Mouse (Mus musculus) testis, adult 2 months (tissue): ENCODE measurements around the gene Gm5431. TPM values are rescaled to one million over a fixed set of nuclear protein-coding genes. Genes with fewer than 3 reads are reported as not detected.
"Not testable (repeated sequence)": the region's sequence is repeated elsewhere in the genome, so short reads cannot be mapped to it uniquely, and the experiment has no call there.

ENCODE experiments used
- H3K27ac ChIP-seq: fragments of 200-500 bp; 2 replicates; pipeline ENCODE4 v1.5.1; 2012; ENCODE audit warnings: low read depth, low read length; ENCODE audit not compliant: control insufficient read depth, insufficient read depth
- H3K27me3 ChIP-seq: fragments of 200-500 bp; 2 replicates; pipeline ENCODE4 v1.6.1; 2012; ENCODE audit warnings: mild to moderate bottlenecking, low read length, moderate library complexity; ENCODE audit not compliant: control insufficient read depth, insufficient read depth
- H3K36me3 ChIP-seq: fragments of 200-500 bp; 2 replicates; pipeline ENCODE4 v1.6.1; 2012; ENCODE audit warnings: mild to moderate bottlenecking, low read length; ENCODE audit not compliant: control insufficient read depth, insufficient read depth
- H3K4me1 ChIP-seq: fragments of 200-500 bp; 2 replicates; pipeline ENCODE4 v1.6.1; 2012; ENCODE audit warnings: low read length; ENCODE audit not compliant: control insufficient read depth, insufficient read depth
- H3K4me3 ChIP-seq: fragments of 200-500 bp; 2 replicates; pipeline ENCODE4 v1.5.1; 2012; ENCODE audit warnings: low read depth, mild to moderate bottlenecking, low read length, moderate library complexity, mixed read lengths; ENCODE audit not compliant: control insufficient read depth
- CTCF ChIP-seq: fragments of 200-500 bp; IDR thresholded peaks from 2 replicates; pipeline ENCODE4 v1.5.1; 2012; ENCODE audit warnings: low read depth, mild to moderate bottlenecking, inconsistent platforms, low read length, moderate library complexity; ENCODE audit not compliant: control insufficient read depth, insufficient read depth, insufficient replicate concordance
- POLR2A ChIP-seq: fragments of 200-500 bp; IDR thresholded peaks from 2 replicates; pipeline ENCODE4 v1.6.1; 2012; ENCODE audit warnings: low read depth, mild to moderate bottlenecking, inconsistent platforms, low read length, moderate library complexity; ENCODE audit not compliant: control insufficient read depth
- polyA plus RNA-seq: library from polyadenylated mRNA; depleted of rRNA; stranded (reverse); fragments of >200 nt; gene quantifications from 2 replicates; pipeline ENCODE4 v1.2.3, GENCODE M21; 2012; rRNA removed

Gm5431 gene
- polyA plus RNA-seq, result 0.02 and 0.05 TPM in 2 replicates

DNA sequence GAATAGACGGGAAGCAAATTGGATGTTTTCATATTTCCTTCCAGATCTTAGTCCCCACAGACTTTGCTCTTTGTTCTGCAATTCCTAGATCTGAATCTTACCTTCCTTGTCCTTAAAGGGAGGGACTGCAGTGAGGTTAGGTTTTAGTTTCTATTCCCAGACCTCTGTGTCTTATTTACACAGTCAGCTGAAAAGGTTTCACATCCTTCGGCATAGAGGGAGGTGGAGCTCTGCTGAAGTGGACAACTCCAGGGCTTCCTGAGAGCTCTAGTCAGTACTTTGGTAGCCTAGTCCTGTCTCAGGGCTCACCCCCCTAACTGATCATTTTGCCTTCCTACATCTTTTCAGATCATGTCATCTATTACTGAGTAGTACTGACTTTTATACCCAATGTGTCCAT lies at the start of gene Gm5431:
Gene Gm5431 (minus strand): TSS at position 194 of the 400 bp plus-strand sequence.
- TF ChIP-seq CTCF (no peak), POLR2A (no peak)
- Histone ChIP-seq H3K4me1 (no peaks in the 10 kb centered on the region), H3K27me3 (no peaks in the 10 kb centered on the region), H3K36me3 (no peaks in the 10 kb centered on the region), H3K27ac (no peak within 1 kb of the TSS), H3K4me3 (no peak within 1 kb of the TSS)

DNA sequence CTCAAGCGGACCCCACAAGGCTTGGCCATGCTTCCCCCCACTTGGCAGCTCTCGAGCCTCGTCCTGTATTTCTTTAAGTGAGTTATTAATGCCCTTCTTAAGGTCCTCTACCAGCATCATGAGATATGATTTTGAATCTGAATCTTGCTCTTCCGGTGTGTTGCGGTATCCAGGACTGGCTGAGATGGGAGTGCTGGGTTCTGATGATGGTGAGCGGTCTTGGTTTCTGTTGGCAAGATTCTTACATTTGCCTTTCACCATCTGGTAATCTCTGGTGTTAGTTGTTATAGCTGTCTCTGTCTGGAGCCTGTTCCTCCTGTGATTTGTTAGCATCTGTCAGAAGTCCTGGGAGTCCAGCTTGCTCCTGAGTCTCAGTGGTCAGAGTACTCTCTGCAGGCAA lies 44.1 kb upstream of the Gm5431 start, which contains the start of gene Psme2b:
Gene Psme2b (minus strand): TSS at position 101 of the 400 bp plus-strand sequence.
- not testable (repeated sequence) for H3K4me3 ChIP-seq, H3K4me1 ChIP-seq, H3K27me3 ChIP-seq, H3K27ac ChIP-seq, H3K36me3 ChIP-seq

DNA sequence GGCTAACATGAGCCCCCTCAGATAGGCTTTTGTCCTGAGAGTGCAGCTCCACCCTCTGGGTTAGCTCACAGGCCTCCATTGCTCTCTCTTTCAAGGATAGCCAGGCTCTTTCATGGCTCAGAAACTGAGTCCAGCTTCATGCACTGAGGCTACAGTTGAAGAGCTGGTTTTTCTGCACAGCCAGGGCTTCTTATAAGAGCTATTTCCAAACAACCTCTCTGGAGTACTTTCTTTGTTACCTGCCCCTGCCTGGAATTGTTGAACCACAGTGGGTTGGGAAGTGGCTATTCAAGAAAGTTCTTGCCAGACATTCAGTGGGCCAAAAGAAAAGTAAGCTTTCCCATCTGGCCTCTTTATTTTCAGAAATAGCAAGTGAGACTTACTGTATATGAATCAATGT lies 37.3 kb upstream of the Gm5431 start:
- H3K4me1 ChIP-seq, H3K27ac ChIP-seq, H3K27me3 ChIP-seq, H3K4me3 ChIP-seq, H3K36me3 ChIP-seq: not testable (repeated sequence)

DNA sequence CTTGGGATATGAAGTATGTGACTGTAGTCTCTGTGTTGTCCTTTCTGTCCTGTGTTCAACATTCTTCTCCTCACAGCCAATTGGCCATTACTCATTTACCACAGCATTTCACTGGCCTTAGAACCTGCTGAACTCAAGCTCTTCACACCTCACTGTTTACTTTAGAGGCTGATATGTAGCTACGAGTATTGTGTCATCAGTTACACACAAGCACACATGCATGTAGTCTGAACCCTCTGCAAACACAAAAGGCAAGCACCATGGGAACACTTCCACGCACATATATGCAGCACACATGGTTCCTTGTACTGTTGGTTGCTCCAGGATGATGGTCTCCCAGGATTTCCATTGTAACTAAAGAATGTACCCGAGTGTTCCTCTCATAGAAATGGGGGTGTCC lies 33.3 kb upstream of the Gm5431 start:
- H3K36me3 ChIP-seq, H3K4me3 ChIP-seq, H3K27ac ChIP-seq, H3K27me3 ChIP-seq, H3K4me1 ChIP-seq: not testable (repeated sequence)

DNA sequence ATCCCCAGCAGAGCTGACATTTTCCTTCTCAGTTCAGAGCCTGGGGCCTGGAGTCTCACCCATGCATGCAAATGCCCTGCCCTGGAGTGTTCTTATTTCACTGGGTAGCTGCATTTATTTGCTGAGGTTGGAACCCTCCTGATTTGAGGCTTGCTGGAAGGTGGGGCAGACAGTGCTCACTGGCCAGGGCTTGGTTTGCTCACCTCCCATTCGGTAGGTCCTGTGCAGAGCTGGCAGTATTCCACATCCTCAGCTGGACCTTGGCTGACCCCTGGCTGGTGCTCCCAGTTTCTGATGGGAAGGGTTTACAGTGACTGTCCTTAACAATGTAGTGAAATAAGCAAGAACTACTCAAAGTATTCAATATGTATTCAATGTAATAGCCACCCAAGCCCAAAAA lies 31.9 kb upstream of the Gm5431 start:
- not testable (repeated sequence) for H3K4me1 ChIP-seq, H3K27me3 ChIP-seq, H3K4me3 ChIP-seq, H3K36me3 ChIP-seq, H3K27ac ChIP-seq

DNA sequence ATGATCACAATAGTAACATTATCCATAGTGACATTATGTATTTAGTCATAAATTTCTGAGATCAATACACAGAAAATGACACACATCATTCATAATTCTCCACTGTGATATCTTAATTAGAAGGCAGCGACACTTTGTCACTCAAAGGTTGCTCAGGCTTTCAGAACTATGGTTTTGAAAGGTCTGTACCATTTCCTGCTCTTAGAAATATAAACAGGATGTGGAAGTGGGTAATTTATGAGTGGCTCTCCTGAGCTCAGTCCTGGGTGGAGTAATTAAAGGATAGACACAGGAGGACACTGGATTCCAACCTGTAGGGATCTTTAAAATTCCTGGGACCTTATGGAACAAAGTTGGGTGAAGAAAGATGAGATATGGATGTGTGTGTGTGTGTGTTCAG lies 31.4 kb upstream of the Gm5431 start:
- H3K27me3 ChIP-seq, H3K36me3 ChIP-seq, H3K4me3 ChIP-seq, H3K4me1 ChIP-seq, H3K27ac ChIP-seq: not testable (repeated sequence)

DNA sequence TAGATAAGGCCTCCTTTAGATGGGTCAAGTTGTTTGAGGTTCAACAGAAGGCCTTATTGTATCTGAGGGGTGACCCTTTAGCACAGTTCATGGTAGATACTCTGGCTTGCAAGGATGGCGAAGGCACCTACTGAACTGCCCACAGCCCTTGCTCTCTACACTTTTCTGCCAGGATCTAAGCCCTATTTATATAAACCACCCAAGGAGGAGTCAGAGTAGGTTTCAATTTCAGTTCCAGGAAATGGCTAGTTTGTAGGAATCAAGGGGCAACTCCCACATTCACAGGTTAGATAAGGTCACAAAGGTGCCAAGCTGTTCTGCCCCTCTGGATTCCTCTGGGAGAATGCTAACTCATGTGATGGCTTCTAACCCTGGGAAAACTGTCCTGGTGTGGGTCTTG lies 26.1 kb upstream of the Gm5431 start:
- H3K36me3 ChIP-seq, H3K27ac ChIP-seq, H3K27me3 ChIP-seq, H3K4me1 ChIP-seq, H3K4me3 ChIP-seq: not testable (repeated sequence)

DNA sequence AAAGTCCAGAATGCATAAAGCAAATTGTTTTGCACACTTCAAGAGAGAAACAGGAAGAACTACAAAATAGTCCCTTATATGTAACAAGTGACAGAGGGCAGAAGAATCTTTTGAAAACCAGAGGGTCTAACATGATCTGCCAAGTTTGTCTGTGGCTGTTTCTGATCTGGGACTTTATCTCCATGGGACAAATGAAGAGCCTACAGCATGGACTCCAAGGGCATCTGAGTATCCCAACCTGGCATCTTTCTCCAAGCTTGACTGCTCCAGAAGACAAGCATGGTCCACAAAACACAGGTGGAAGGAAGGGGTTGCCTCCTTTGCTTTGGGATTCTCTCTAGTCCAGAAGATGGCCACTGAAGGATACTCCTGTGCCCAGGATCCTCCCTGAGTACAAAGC lies 24.4 kb upstream of the Gm5431 start:
- H3K36me3 ChIP-seq, H3K4me3 ChIP-seq, H3K4me1 ChIP-seq, H3K27me3 ChIP-seq, H3K27ac ChIP-seq: not testable (repeated sequence)

DNA sequence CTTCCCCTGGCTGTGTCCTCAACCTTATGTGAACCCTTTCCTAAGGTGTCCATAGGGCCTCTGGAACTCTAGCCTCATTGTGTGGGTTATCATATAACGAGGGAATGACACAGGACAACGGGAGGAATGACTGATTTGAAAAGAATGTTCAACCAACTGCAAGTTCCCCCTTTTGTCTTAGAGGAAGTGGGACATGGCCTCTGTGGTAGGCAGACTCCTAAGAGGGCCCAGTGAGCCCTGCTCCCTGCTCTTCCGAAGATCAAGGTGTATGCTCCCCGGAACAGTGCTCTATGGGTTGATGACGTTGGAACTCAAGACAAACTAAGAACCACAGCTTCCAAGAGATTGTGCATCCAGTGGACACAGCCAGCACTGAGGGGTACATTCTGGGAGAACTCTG lies 21.8 kb upstream of the Gm5431 start:
- H3K27me3 ChIP-seq, H3K4me3 ChIP-seq, H3K36me3 ChIP-seq, H3K27ac ChIP-seq, H3K4me1 ChIP-seq: not testable (repeated sequence)
